Mouse (Mus musculus): ENCODE measurements around the gene Cd164. TPM values are rescaled to one million over a fixed set of nuclear protein-coding genes. Genes with fewer than 3 reads are reported as not detected.

Gene Cd164
- 100 to 1,000 TPM; 140 to 155 TPM for total RNA-seq (2021)
- long read RNA-seq, experiment 1, transcript Cd164-201 (6 exons, 2,922 nt): major isoform, 58 of 67 reads
- long read RNA-seq, experiment 1, partial matches to known transcripts: 0 of 67 reads
- long read RNA-seq, experiment 1, other reads (novel, unspliced or antisense): 9 of 67 reads
- long read RNA-seq, experiment 2, transcript Cd164-201 (6 exons, 2,922 nt): major isoform, 72 of 77 reads
- long read RNA-seq, experiment 2, partial matches to known transcripts: 0 of 77 reads
- long read RNA-seq, experiment 2, other reads (novel, unspliced or antisense): 5 of 77 reads

- intact Hi-C loops (cut with DNase I): loop anchor here (1.0 to 10.0 kb wide), 3 partner anchors 165 to 776 kb away; no protein-coding TSS in a partner anchor
Measured at GRCm38 (mm10) chr10:41518981-41519618, at the start of gene Cd164. TSS of gene Cd164 (plus strand) at chr10:41519414.

DNA sequence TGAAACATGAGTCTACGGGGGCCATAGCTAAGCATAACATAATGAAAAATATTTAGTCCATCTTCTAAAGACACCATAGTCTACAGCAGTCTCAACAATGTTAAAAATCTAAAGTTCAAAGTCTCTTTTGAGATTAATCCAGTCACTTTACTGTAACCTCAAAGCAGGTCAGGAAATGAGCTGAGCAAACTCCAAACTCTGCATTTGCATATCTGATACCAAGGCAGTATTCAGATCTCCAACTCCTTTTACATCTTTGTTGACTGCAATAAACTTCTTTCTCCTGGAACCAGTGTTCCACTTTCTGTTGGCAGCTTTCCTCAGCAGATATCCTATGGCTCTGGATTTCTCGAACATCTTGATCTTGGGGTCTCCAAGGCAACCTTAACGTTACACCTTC is 48.5 kb upstream of the Cd164 start:
- intact Hi-C loops (cut with DNase I): no loop called here
- no peak for DNase-seq

More at GRCm38 (mm10) chr10:41518981-41519618, at the start of gene Cd164:
- peak; percentile 94 to 95 for DNase-seq

DNA sequence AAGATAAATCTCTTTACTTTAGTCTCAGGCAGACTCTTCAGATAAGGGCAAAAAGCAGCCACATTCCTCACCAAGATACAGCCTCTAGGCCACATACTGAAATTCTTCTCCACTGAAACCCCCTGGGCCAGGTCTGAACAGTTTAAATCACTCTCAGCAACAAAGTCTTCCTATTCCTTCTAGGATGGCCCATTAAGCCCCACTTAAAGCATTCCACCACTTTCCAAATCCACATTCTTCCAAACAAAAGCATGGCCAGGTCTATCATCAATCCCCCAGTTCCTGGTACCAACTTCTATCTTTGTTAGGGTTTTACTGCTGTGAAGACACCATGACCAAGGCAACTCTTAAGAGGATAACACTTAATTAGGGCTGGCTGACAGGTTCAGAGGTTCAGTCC is 46.7 kb upstream of the Cd164 start:
- intact Hi-C loops (cut with DNase I): no loop called here
- no peak for DNase-seq

GRCm38 (mm10) chr10:41472962-41473481 is 46.2 kb upstream of the Cd164 start:
- intact Hi-C loops (cut with DNase I): no loop called here
- DNase-seq: no peak

GRCm38 (mm10) chr10:41473782-41474468 is 45.3 kb upstream of the Cd164 start:
- peak; percentile 56 to 77 for DNase-seq
- intact Hi-C loops (cut with DNase I): loop anchor here (2.0 kb wide), 1 partner anchor 19 kb away; no protein-coding TSS in a partner anchor

DNA sequence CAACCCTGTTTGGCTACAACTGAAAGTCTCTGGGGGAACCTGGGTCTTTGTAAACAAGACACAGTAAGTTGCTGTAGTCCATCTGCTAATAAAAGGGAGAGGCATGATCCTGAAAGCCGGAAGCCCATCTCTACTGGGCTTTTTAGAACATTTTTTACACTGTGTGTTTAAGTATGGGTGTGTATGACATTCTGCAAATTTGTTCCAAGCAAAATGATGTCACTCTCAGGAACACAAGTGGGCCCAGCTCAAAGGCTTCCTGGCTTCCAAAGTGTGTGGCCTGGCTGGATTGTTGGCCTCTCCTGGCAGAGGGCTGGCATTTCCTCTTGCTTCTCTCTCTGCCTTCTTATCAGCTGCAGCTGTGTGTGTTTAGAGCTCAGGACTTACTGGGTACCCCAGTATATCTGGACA is 44.2 kb upstream of the Cd164 start:
- peak; percentile 44 to 58 for DNase-seq

DNA sequence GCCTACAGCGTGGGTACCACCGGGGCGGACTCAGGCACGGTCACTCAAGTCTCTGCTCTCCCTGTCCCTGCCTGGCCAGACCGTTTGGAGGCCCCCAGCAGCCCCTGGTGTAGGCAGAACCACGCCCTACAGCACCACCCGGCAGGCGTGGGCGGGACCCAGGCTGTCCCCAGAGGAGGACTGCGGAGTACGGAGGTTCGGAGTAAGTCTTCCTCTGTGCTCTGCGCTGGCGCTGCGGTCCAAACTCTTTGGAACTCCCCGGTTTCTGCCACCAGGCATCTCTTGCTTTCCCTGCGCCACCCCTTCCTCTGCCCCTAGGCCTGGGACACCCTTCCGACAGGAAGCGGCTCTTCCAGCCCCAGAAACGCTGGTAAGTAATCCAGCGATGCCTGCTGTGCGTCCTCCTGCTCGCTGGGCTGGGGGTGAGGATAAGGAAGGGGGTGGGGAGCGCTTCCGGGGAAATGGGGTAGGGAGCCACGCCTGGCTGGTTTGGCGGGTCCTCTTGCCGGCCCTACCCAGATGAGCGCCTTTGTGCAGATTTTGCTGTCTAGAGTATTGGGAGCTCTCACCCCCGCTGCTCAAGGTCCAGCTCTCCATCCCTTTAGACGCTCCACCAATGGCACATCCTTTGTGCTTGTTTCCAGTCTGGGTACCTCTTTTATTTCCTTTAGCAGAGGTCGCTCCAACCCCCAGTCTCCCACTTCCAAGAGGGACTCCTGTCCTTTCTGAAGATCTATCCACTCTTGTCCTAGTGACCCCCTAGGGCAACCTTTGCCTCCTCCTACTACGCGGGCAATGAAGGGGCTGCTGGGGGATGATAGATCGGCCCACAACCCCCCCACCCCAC is 42.8 kb upstream of the Cd164 start, which contains the start of gene Mical1:
Mical1 (plus strand) TSS at position 144 of the 847 bp plus-strand sequence.
- DNase-seq: peak; percentile 79
- intact Hi-C loops (cut with DNase I): no loop called here

More for the DNA sequence above, 44.2 kb upstream of the Cd164 start:
- intact Hi-C loops (cut with DNase I): loop anchor here (2.0 kb wide), 1 partner anchor 20 kb away; no protein-coding TSS in a partner anchor

DNA sequence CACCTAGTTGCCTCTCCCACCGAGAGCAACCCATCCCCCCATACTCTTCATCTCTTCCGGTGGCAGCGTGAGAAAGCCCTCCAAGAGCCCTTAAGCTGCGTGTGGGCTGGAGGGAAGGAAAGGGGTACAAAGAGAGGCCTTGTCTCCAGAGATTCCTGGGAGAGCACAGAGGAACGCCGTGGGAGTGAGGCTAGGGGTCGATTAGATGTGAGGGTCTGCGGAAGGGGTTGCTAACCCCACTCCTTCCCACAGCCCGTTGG is 42.3 kb upstream of the Cd164 start:
- peak in 1 of 2 experiments; percentile 29 for DNase-seq
- intact Hi-C loops (cut with DNase I): no loop called here

- intact Hi-C loops (cut with DNase I): no loop called here
- peak; percentile 69 to 73 for DNase-seq
Measured at GRCm38 (mm10) chr10:41477278-41478181, 41.7 kb upstream of the Cd164 start.

DNA sequence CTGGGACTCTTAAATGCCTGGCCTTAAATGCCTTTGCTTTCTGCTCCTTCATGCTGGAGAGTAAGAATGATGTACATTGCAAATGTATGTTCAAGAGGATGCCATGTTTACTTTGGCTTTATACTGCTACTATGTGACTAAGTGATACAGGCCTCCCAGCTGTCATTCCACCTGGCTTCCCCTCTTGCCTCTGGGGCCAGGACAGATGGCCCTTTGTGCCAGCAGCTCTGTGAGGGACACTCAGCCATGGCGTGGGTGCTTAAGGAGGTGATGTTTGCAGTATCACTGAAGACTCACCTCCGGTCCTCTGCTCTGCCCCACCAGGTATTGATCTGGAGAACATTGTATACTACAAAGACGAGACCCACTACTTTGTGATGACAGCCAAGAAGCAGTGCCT is 39.3 kb upstream of the Cd164 start:
- no peak for DNase-seq
- intact Hi-C loops (cut with DNase I): no loop called here

DNA sequence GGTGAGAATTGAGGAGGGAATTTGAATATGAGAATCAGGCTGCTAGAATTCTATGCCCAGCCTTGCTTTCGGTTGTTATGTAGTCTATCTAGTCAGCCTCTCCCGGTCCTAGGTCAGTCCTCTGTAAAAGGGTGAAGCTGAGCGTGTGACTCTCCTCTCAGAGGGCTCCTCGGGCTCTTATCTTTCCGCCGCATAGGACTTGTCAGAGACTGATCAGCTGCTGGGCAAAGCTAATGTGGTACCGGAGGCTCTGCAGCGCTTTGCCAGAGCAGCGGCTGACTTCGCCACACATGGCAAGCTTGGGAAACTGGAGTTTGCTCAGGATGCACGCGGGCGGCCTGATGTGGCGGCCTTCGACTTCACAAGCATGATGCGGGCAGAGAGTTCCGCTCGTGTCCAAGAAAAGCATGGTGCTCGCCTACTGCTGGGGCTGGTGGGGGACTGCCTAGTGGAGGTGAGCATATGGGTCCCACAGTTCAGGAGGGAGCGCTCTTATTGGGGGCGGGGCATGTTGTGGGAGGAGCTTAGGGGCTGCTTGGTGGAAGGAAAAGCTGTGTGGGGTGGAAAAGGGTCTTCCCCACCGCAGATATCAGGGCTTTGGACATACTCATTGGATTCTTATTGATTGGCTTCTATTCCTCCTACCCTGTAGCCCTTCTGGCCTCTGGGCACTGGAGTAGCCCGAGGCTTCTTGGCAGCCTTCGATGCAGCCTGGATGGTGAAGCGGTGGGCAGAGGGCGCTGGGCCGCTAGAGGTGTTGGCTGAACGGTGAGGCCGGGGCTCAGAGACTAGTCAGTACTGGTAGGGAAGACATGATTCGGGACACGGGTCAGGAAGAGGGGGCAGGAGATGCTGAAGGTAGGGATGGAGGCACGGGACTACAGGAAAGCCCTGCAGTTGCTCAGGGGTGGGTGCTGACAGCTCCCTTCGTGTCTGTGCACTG is 38.0 kb upstream of the Cd164 start:
- DNase-seq: no peak
- intact Hi-C loops (cut with DNase I): no loop called here

DNA sequence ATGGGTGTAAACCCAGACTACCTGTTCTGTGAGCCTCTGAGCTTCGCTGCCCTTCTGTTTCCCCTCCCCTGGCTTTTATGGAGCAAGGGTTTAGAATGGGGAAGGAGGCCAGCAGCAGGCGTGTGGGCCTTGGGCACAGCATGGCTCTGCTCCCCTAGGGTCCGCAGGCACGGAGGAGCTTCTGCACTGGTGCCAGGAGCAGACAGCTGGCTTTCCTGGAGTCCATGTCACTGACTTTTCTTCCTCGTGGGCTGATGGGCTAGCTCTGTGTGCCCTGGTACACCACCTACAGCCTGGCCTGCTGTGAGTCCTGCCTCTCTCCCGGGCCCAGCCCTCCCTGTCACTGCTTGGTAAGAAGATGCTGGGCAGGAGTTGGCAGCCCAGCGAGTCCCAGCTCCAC is 36.8 kb upstream of the Cd164 start:
- intact Hi-C loops (cut with DNase I): no loop called here
- no peak for DNase-seq

GRCm38 (mm10) chr10:41485778-41486177 is 33.4 kb upstream of the Cd164 start:
- intact Hi-C loops (cut with DNase I): no loop called here
- DNase-seq: no peak

- intact Hi-C loops (cut with DNase I): no loop called here
- DNase-seq: no peak
Measured at GRCm38 (mm10) chr10:41486506-41487170, 32.6 kb upstream of the Cd164 start.

DNA sequence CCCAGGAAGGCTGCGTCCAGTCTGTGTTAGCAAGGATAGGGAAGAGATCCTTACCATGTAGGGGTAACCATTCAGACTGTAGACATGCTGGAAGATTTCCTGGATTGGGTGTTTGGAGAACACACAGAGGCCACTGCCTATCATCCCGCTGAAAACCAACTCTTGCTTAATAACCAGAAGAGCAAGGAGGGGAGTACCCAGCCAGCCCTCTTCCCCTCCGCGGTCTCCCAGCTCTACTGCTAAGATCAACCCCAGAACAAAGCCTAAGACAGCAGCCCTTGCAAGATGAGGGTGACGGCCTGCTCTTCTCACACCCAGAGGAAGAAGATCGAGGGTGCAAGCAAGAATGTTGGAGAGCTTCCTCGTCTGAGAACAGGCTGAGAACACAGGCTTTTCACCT is 30.3 kb upstream of the Cd164 start:
- no peak for DNase-seq
- intact Hi-C loops (cut with DNase I): no loop called here

- intact Hi-C loops (cut with DNase I): no loop called here
Measured at GRCm38 (mm10) chr10:41489294-41489693, 29.9 kb upstream of the Cd164 start.

GRCm38 (mm10) chr10:41489708-41490517 is 29.3 kb upstream of the Cd164 start, which contains the start of the genes Smpd2 and Ppil6:
TSS of gene Smpd2 (minus strand) at chr10:41490369.
TSS of gene Ppil6 (plus strand) at chr10:41490439.
- intact Hi-C loops (cut with DNase I): no loop called here
- peak; percentile 96 to 97 for DNase-seq

More at GRCm38 (mm10) chr10:41489294-41489693, 29.9 kb upstream of the Cd164 start:
- no peak for DNase-seq
